Mouse (Mus musculus) intestine, embryonic 15.5 days (tissue): Measurements from ENCODE around the gene Acad12. TPM values are rescaled to one million over a fixed set of nuclear protein-coding genes. Genes with fewer than 3 reads are reported as not detected.
"Not testable (repeated sequence)": the region's sequence is repeated elsewhere in the genome, so short reads cannot be mapped to it uniquely, and the experiment has no call there.

Experiments used
- ATAC-seq: fragments of 200-750 bp; cut with Nextera tagmentation; 2 replicates; pipeline ENCODE4 v1.8.0; 2017; ENCODE audit warnings: moderate TSS enrichment, moderate library complexity
- H3K27ac ChIP-seq: fragments of 300-500 bp; sonication (generic); 2 replicates; pipeline ENCODE4 v1.5.1; 2015; ENCODE audit warnings: mild to moderate bottlenecking, inconsistent platforms
- H3K27me3 ChIP-seq: fragments of 300-500 bp; sonication (generic); replicated peaks from 2 replicates; pipeline ENCODE4 v1.6.1; 2015; ENCODE audit warnings: inconsistent platforms
- H3K36me3 ChIP-seq: fragments of 300-500 bp; sonication (generic); 2 replicates; pipeline ENCODE4 v1.6.1; 2015; ENCODE audit warnings: inconsistent platforms
- H3K4me1 ChIP-seq: fragments of 300-500 bp; sonication (generic); replicated peaks from 2 replicates; pipeline ENCODE4 v1.6.1; 2015; ENCODE audit warnings: inconsistent platforms
- H3K4me2 ChIP-seq: fragments of 300-500 bp; sonication (generic); replicated peaks from 2 replicates; pipeline ENCODE4 v1.6.1; 2015; ENCODE audit warnings: mild to moderate bottlenecking, inconsistent platforms
- H3K4me3 ChIP-seq: fragments of 300-500 bp; sonication (generic); replicated peaks from 2 replicates; pipeline ENCODE4 v1.5.1; 2015; ENCODE audit warnings: inconsistent platforms
- H3K9ac ChIP-seq: fragments of 300-500 bp; sonication (generic); 2 replicates; pipeline ENCODE4 v1.6.1; 2015; ENCODE audit warnings: inconsistent platforms
- H3K9me3 ChIP-seq: fragments of 300-500 bp; sonication (generic); 2 replicates; pipeline ENCODE4 v1.6.1; 2016; ENCODE audit warnings: inconsistent platforms
- WGBS: fragments of 180-500 bp; shearing (Covaris S2); methylation state at CpG from one replicate; pipeline ENCODE4 v1.1.7; 2015; 5-methylcytosine and 5-hydroxymethylcytosine counted together
- polyA plus RNA-seq: library from polyadenylated mRNA; unstranded; fragments of >200 nt; fragmentation: Nextera tagmentation; extraction: Ambion mirVana; gene quantifications from 2 replicates; pipeline ENCODE4 v1.2.1, GENCODE M21; 2015

The Acad12 gene
- polyA plus RNA-seq, 1 experiment from 2014 or later: 3.1 TPM

GRCm38 (mm10) chr5:121649134-121649533, 30.4 kb upstream of the Acad12 start:
- Histone ChIP-seq H3K4me3 (no peak overlapping the region), H3K36me3 (no peaks in the 10 kb centered on the region), H3K27ac (no peak overlapping the region), H3K9ac (no peak overlapping the region), H3K4me2 (no peak overlapping the region), H3K4me1 (no peaks in the 10 kb centered on the region), H3K27me3 (no peaks in the 10 kb centered on the region), H3K9me3 (no peaks in the 10 kb centered on the region)
- 71% methylated on average over 7 of the region's 7 CpGs for WGBS
- ATAC-seq: no peak

- Histone ChIP-seq H3K4me3 (no peak overlapping the region), H3K4me1 (no peaks in the 10 kb centered on the region), H3K9me3 (no peaks in the 10 kb centered on the region), H3K36me3 (no peaks in the 10 kb centered on the region), H3K27ac (no peak overlapping the region), H3K9ac (no peak overlapping the region), H3K4me2 (no peak overlapping the region), H3K27me3 (no peaks in the 10 kb centered on the region)
- ATAC-seq: no peak
- 86% methylated on average over 9 of the region's 9 CpGs for WGBS
Measured at GRCm38 (mm10) chr5:121639601-121640000, 20.9 kb upstream of the Acad12 start.

- H3K27me3 ChIP-seq: no peaks in the 10 kb centered on the region
- no peak for ATAC-seq
- no peak overlapping the region for H3K4me3 ChIP-seq
- H3K4me1 ChIP-seq: no peaks in the 10 kb centered on the region
- no peak overlapping the region for H3K27ac ChIP-seq
- H3K4me2 ChIP-seq: no peak overlapping the region
- no peaks in the 10 kb centered on the region for H3K36me3 ChIP-seq
- H3K9me3 ChIP-seq: no peaks in the 10 kb centered on the region
- WGBS: 85% methylated on average over 6 of the region's 6 CpGs
- H3K9ac ChIP-seq: no peak overlapping the region
Measured at GRCm38 (mm10) chr5:121637296-121637695, 18.6 kb upstream of the Acad12 start.

GRCm38 (mm10) chr5:121634668-121635067, 15.9 kb upstream of the Acad12 start:
- H3K4me2 ChIP-seq: no peak overlapping the region
- no peaks in the 10 kb centered on the region for H3K27me3 ChIP-seq
- H3K9ac ChIP-seq: no peak overlapping the region
- no peak overlapping the region for H3K4me3 ChIP-seq
- WGBS: 85% methylated on average over 5 of the region's 5 CpGs
- no peak overlapping the region for H3K27ac ChIP-seq
- no peaks in the 10 kb centered on the region for H3K9me3 ChIP-seq
- no peaks in the 10 kb centered on the region for H3K4me1 ChIP-seq
- H3K36me3 ChIP-seq: no peaks in the 10 kb centered on the region
- ATAC-seq: no peak

GRCm38 (mm10) chr5:121632804-121633203, 14.1 kb upstream of the Acad12 start:
- no peak overlapping the region for H3K4me2 ChIP-seq
- H3K9ac ChIP-seq: no peak overlapping the region
- H3K36me3 ChIP-seq: no peaks in the 10 kb centered on the region
- no peak overlapping the region for H3K4me3 ChIP-seq
- no peaks in the 10 kb centered on the region for H3K9me3 ChIP-seq
- 38% methylated on average over 3 of the region's 3 CpGs for WGBS
- H3K27ac ChIP-seq: no peak overlapping the region
- no peaks in the 10 kb centered on the region for H3K4me1 ChIP-seq
- H3K27me3 ChIP-seq: no peaks in the 10 kb centered on the region
- ATAC-seq: no peak

GRCm38 (mm10) chr5:121631106-121631647, 12.4 kb upstream of the Acad12 start:
- not testable (repeated sequence) for H3K9ac ChIP-seq, H3K4me2 ChIP-seq, H3K4me1 ChIP-seq, H3K36me3 ChIP-seq, H3K27ac ChIP-seq, H3K9me3 ChIP-seq, ATAC-seq, H3K4me3 ChIP-seq, H3K27me3 ChIP-seq
- WGBS: 60% methylated on average over 9 of the region's 9 CpGs

GRCm38 (mm10) chr5:121627871-121628270, 9.1 kb upstream of the Acad12 start:
- no peak overlapping the region for H3K4me3 ChIP-seq
- H3K27ac ChIP-seq: no peak overlapping the region
- H3K9ac ChIP-seq: no peak overlapping the region
- H3K4me1 ChIP-seq: no peaks in the 10 kb centered on the region
- H3K36me3 ChIP-seq: no peaks in the 10 kb centered on the region
- 7% methylated on average over 1 of the region's 1 CpGs for WGBS
- H3K4me2 ChIP-seq: no peak overlapping the region
- no peaks in the 10 kb centered on the region for H3K27me3 ChIP-seq
- ATAC-seq: no peak
- H3K9me3 ChIP-seq: no peaks in the 10 kb centered on the region

GRCm38 (mm10) chr5:121623241-121623640, 4.5 kb upstream of the Acad12 start:
- no peak overlapping the region for H3K4me2 ChIP-seq
- WGBS: 82% methylated on average over 3 of the region's 3 CpGs
- no peak for ATAC-seq

GRCm38 (mm10) chr5:121621102-121621501, 2.4 kb upstream of the Acad12 start:
- H3K9ac ChIP-seq: no peak overlapping the region
- no peak overlapping the region for H3K4me3 ChIP-seq
- 93% methylated on average over 5 of the region's 5 CpGs for WGBS
- H3K4me1 ChIP-seq: peaks cover 3% of the 10 kb centered on the region
- H3K27ac ChIP-seq: no peak overlapping the region
- H3K36me3 ChIP-seq: no peaks in the 10 kb centered on the region
- H3K27me3 ChIP-seq: no peaks in the 10 kb centered on the region
- H3K4me2 ChIP-seq: no peak overlapping the region
- ATAC-seq: no peak
- H3K9me3 ChIP-seq: no peaks in the 10 kb centered on the region

More at GRCm38 (mm10) chr5:121623241-121623640, 4.5 kb upstream of the Acad12 start:
- H3K4me1 ChIP-seq: peaks cover 3% of the 10 kb centered on the region
- no peak overlapping the region for H3K27ac ChIP-seq
- no peaks in the 10 kb centered on the region for H3K9me3 ChIP-seq
- no peak overlapping the region for H3K4me3 ChIP-seq
- no peak overlapping the region for H3K9ac ChIP-seq
- no peaks in the 10 kb centered on the region for H3K27me3 ChIP-seq
- no peaks in the 10 kb centered on the region for H3K36me3 ChIP-seq

- H3K27me3 ChIP-seq, H3K9me3 ChIP-seq, H3K4me3 ChIP-seq, H3K36me3 ChIP-seq, H3K4me2 ChIP-seq, H3K9ac ChIP-seq, H3K4me1 ChIP-seq, H3K27ac ChIP-seq, ATAC-seq: not testable (repeated sequence)
- 77% methylated on average over 3 of the region's 3 CpGs for WGBS
Measured at GRCm38 (mm10) chr5:121614921-121615320, 3.8 kb downstream of the Acad12 start.

- ATAC-seq: no peak
- no peak overlapping the region for H3K9ac ChIP-seq
- no peaks in the 10 kb centered on the region for H3K36me3 ChIP-seq
- H3K4me2 ChIP-seq: no peak overlapping the region
- no peaks in the 10 kb centered on the region for H3K4me1 ChIP-seq
- no peak overlapping the region for H3K4me3 ChIP-seq
- no peak overlapping the region for H3K27ac ChIP-seq
- WGBS: 82% methylated on average over 6 of the region's 6 CpGs
- no peaks in the 10 kb centered on the region for H3K9me3 ChIP-seq
- H3K27me3 ChIP-seq: no peaks in the 10 kb centered on the region
Measured at GRCm38 (mm10) chr5:121612036-121612435, 6.7 kb downstream of the Acad12 start.

- H3K4me3 ChIP-seq, H3K36me3 ChIP-seq, H3K4me2 ChIP-seq, H3K27me3 ChIP-seq, H3K4me1 ChIP-seq, H3K9me3 ChIP-seq, H3K27ac ChIP-seq, ATAC-seq, H3K9ac ChIP-seq: not testable (repeated sequence)
- WGBS: 58% methylated on average over 8 of the region's 8 CpGs
Measured at GRCm38 (mm10) chr5:121609556-121610135, 9.1 kb downstream of the Acad12 start.

GRCm38 (mm10) chr5:121606151-121606550, 12.6 kb downstream of the Acad12 start:
- WGBS: 0% methylated on average over 2 of the region's 2 CpGs
- H3K27me3 ChIP-seq: no peaks in the 10 kb centered on the region
- H3K4me2 ChIP-seq: no peak overlapping the region
- H3K9ac ChIP-seq: no peak overlapping the region
- H3K9me3 ChIP-seq: no peaks in the 10 kb centered on the region
- no peak overlapping the region for H3K27ac ChIP-seq
- no peak for ATAC-seq
- no peak overlapping the region for H3K4me3 ChIP-seq
- H3K36me3 ChIP-seq: no peaks in the 10 kb centered on the region
- no peaks in the 10 kb centered on the region for H3K4me1 ChIP-seq
